Mouse (Mus musculus): Measurements from ENCODE around the gene Cd300a.
A peak's percentile ranks its signal among the peaks of the same experiment; 100 is the strongest.

Gene Cd300a

GRCm38 (mm10) chr11:114912847-114913246, 23.0 kb downstream of the Cd300a start:
- DNase-seq, result peak; percentile 77

DNA sequence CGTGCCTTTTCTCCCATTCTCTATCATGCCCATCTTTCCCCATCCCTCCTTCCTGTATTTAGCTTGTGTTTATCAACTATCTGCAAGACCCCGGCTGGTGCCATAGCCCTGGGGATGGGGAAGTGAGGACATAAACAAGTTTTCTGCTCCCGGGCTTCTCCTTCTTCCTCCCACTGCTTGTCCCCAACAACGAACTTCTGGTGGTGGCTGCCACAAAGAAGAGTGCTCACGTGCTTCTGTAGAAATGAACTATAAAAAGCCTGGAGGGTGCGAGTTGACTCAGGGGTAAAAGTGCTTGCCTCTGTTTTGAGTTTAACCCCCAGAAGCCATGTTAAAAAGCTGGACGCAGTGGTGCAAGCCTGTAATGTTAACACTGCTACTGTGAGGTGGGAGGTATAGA, 25.1 kb downstream of the Cd300a start:
- DNase-seq, result no peak

- no peak for DNase-seq
Observed at GRCm38 (mm10) chr11:114917120-114917519, 27.3 kb downstream of the Cd300a start.

GRCm38 (mm10) chr11:114922439-114922838, 32.6 kb downstream of the Cd300a start:
- DNase-seq, result no peak

DNA sequence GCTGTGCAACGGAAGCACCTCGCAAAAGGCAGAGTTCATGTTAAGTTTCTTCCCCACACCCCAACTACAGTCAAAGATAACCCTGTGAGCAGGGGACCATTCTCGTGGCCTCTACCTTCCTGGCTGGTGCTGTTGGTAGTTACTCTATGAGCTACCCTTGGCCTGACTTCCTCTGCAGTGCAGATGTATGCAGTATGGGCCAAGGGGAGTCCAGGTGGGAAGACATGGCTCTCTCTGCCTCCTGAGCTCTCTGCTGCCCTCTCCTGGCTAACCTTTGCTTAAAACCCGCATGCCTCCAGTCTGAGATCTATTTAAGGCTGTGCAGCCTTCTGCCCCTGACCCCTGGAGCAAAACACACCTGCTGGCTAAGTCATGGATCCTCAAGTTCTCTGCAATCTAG, 34.1 kb downstream of the Cd300a start:
- DNase-seq, result no peak

- no peak for DNase-seq
Observed at GRCm38 (mm10) chr11:114929581-114929980, 39.7 kb downstream of the Cd300a start.

GRCm38 (mm10) chr11:114931041-114931440, 41.2 kb downstream of the Cd300a start:
- no peak for DNase-seq

DNA sequence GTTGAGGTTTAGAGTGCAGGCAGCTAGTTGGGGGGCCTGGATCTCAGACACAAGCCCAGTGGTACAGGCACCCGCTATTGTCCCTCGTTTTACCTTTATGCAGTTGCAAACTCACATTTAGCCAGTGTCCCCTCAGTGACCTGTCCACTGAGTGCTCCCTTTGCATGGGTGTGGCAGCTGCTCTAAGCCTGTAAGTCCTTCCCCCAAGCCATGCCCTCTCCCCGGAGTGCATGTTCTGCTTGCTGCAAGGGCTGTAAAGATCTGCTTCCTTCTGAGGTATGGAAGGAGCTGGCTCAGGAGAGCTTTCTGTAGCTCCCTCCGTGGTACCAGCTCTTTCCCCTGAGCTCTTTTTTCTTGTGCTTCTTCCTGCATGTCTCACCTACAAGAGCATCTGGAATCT, 43.8 kb downstream of the Cd300a start:
- no peak for DNase-seq

- DNase-seq, result no peak
Observed at GRCm38 (mm10) chr11:114934144-114934543, 44.3 kb downstream of the Cd300a start, which contains the start of gene Cd300lb. Gene Cd300lb, minus strand, starts transcription at chr11:114934386.
